Mouse (Mus musculus): ENCODE measurements around the gene Misp.
A peak's percentile ranks its signal among the peaks of the same experiment; 100 is the strongest.

Misp gene

DNA sequence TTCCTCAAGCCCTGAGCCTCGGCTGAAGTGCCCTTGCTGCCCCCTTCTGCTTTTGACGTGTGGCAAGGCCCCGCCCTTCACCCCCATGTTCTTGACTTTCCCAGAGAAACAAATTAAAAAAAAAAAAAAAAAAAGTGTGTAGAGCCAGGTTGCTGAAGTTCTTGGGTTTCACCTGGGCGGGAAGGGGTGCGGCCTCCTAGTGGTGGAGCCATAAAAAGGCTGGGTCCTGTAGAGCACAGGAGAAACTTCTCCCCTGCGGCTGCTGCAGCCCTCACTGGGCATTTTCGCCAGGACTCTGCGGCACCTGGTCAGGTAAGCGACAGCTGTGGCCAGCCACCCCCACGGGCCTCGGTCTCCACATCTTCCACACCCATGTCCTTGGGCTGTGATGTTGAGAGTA is at the start of gene Misp:
TSS of gene Misp (plus strand) at position 208 of the 400 bp plus-strand sequence.
- no peak for DNase-seq

DNA sequence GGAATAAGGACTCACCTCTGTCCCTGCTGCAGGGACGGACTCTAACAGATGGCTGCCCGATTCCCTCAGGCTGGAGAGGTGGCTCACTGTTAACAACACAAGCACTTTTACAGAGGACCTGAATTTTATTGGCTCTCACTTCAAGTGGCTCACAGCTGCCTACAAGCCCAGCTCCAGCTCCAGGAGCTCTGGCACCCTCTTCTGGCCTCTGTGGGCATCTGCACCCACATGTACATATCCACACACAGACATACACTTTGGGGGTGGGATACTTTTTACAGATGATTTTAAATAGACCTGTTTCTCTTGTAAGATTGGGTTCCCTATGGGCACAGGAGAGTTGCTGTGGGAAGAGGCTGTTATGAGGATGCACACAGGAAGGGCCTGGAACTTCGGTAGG is 48.5 kb upstream of the Misp start:
- DNase-seq = no peak

DNA sequence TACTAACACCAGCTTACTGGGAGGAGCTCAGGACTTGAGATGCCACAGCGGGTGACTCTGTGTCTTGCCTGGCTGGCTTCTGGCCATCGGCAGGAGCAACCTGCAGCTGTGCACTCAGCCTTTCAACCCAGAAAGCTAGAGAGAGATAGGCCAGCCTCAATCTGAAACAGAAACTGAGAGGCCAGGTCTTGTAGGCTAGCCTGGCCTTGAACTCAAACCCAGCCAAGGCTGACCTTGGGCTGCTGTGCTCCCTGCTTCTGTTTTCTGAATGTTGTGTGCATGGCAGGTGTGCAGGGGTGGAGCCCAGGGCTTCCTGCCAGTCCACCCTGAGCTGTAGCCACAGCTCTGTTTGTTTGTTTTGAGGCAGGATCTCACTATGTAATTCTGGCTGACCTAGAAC is 47.6 kb upstream of the Misp start:
- no peak for DNase-seq

DNA sequence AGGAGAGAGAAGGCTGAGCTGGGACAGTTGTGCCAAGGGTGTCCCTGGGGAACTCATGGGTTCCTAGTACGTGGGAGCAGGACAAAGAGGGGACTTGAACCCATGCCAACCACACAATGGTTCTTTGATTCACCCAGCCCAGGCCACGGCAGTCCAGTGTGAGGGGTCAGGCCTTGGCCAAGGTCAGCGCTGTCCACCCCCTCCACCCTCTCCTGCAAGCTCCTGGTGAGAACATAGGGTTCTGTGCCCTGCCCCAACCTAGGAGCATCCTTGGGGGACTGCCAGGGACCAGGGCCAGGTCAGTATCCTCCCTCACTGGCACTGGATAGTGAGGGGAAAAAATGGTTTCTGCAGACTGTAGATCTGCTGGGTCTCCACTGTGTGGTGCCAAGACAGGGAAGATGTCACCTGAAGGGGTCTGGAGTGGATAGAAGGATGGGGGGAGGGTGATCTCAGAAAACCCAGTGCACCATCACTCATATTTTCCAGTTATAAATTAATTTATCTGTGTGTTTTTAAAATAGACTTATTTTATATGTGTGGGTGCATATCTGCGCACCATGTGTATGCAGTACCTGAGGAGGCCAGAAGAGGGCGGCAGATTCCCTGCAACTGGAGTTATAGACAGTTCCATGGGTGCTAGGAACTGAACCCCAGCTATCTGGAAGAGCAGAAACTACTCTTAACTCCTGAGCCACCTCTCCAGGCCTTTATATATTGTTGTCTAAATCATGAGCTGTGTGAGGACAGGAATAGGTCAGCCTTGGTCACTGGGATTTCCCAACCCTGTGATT is 46.1 kb upstream of the Misp start:
- no peak for DNase-seq

DNA sequence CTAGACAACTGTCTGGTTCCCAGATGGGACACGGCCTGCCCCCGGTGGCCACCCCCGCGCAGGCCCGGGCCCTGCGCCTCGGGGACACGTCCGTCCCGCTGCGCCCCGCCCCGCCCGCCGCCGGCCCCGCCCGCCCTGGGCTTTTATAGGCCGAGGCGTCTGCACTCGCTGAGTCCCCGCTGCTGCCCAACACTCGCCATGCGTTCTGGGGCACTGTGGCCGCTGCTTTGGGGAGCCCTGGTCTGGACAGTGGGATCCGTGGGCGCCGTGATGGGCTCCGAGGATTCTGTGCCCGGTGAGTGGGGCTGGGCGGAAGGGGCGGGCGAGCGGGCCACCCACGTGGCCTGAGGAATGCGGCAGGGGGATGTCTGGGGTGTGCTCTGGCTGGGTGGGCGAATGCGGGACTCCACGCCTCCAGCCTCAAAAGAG is 43.7 kb upstream of the Misp start, which contains the start of gene Fstl3:
TSS of gene Fstl3 (plus strand) at position 170 of the 429 bp plus-strand sequence.
- no peak for DNase-seq

DNA sequence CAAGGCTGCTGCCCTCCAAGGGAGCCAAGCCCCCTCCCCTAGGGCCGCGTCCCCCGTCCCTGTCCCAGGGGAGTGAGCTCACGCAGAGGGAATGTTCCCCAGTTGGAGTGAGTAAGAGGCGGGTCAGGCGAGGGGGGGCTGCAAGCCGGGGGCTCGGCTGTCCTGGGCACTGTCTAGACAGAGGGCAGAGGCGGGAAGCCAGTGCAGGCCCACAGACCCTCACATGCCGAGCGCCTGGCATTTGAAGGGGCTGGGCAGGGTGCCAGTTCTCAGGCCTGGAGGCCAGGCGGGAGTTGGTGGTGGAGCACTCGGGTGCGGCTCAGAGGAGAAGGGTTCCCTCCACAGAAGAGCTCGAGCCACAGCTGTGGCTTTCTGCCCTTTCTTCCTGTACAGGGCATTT is 42.8 kb upstream of the Misp start:
- DNase-seq = no peak

DNA sequence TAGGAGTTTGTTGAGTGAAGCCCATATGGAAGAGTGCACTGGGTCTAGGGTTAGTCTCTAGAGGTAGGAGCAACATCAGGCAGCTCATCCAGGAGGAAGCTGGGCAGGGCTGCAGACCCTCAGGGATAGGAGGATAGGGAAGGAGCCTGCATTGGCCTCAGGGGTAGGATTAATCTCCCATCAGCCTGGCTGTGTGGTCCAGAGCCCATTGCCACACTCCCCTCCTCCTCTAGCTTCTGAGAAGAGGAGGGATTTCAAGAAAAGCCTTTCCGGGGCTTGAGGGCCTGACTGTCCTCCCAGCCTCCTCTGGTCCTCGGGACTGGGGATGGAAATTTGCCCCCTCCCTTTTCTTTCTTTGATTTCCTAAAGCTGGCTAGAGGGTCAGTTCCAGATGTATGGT is 41.6 kb upstream of the Misp start:
- DNase-seq = no peak

DNA sequence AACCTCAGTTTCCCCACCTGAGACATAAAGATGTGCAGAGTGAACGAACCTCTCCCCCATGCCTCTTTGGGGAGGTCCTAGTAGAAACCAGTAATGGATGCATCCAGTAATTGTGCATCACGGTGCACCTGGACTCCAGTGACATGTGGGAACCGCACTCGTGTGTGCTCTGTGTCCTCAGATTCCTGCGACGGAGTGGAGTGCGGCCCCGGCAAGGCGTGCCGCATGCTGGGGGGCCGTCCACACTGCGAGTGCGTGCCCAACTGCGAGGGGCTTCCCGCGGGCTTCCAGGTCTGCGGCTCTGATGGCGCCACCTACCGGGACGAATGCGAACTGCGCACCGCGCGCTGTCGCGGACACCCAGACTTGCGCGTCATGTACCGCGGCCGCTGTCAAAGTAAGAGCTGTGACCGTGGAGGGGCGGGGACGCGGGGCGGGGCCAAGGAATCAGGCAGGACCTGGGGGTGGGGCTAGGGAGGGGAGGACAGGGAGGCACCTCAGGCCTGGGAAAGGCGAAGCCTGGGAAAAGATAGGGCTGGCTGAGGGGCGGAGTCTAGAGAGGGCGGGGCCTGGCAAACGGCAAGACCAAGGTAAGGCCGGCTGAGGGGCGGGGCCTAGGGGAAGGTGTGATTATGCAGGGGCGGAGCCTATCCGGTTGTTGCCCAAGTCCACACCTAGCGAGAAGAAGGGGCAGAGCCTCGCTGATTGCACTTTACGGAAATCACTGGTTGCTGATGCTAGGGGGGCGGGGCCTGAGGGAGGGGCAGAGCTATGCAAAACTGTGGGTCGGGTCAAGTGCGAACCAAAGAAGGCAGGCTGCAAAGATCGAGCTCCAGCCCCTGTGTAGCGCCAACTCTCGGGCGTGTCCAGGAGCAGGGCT is 40.8 kb upstream of the Misp start:
- peak; percentile 96 for DNase-seq

DNA sequence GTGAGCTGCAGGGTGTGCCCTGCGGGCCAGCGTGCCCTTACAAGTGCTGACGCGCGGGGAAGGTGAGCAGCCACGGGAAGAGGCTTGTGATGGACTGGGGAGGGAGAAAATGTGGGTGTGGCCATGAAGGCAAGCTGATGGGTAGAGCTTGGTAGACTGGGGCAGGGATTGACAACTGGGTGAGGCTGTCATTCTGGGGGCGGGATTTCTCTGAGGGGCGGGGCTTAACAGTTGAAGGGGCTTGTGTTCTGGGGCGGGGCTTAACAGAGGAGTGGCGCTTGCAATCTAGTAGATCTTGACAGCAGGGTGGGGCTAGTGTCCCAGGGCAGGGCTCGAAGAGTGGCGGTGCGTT is 40.1 kb upstream of the Misp start:
- peak; percentile 74 for DNase-seq

DNA sequence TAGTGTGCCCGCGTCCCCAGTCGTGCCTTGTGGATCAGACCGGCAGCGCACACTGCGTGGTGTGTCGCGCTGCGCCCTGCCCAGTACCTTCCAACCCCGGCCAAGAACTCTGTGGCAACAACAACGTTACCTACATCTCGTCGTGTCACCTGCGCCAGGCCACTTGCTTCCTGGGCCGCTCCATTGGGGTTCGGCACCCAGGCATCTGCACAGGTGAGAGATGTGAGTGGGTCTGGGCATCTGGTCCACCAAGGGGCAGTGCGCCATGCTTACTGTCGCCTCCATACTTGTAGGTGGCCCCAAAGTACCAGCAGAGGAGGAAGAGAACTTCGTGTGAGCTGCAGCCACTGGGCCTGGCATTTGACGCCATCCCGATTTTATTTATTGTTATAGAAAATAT is 39.6 kb upstream of the Misp start:
- DNase-seq = no peak

DNA sequence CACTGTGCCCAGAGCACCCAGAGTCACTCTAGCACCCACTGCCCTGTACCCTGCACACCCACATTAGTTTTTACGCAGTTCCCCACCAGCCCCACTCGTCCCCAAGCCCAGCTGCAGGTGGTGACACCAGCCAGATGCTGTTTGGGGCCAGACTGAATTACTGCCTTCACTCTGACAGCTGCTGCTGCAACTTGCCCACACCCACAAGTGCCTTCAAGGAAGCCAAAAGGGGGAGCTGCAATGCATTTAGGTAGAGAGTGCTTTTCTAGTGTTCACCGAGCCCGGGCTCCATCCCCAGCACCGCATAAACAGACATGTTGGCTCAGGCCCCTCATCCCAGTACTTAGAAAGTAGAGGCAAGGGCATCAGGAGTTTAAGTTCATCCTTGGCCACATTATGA is 38.8 kb upstream of the Misp start:
- DNase-seq = peak; percentile 77

DNA sequence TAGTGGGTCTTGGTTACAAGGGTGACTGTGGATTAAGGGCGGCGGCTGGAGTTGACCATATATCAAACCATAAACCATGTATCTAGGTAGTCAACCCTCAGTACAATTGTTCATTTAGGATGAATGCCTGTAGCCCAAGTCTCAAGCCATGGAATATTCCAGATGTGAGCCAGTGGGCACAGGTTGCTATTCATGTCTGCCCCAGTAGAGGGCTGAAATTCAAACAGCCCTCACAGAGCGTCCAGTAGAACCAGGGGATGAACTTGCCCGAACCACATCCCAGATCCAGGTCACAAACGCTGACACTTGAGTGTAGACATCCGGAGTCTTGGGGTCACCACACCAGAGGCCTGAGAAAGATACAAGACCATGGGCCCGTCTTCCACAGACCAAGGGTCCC is 37.7 kb upstream of the Misp start:
- DNase-seq = no peak

DNA sequence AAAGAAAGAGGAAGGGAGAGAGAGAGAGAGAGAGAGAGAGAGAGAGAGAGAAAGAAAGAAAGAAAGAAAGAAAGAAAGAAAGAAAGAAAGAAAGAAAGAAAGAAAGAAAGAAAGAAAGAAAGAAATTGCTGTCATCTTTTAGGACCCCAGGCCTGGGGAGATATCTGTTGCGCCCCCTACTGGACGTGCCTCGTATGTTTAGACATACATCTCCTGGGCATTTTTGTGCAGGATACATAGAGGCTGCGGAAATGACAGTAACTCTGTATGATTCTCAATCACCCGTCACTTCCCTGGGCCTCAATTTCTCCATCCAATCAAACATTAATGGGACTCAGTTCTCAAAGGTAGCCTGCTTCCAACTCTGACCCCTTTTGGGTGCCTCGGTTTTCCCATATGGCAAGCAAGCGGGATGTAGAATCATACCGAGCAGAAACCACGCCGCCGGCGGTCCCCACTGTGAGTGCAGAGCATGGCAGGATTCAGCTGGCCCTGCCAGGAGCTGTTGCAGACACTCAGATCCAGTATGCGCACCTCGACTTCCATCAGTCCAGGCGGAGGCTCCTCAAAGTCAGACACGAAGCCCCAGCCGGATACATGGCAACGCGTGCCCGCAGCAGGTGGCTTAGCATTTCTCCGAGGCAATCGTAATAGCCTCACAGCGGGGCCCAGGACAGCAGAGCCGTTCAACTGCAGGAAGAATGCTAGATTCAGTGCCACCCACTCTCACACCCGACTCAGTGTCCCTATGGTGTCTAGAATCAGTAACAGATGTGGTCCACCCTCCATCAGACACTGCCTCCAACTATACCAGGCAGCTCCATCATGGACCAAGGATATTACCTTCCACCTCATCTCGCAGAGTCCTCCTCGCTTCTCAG is 36.6 kb upstream of the Misp start:
- peak; percentile 72 for DNase-seq

DNA sequence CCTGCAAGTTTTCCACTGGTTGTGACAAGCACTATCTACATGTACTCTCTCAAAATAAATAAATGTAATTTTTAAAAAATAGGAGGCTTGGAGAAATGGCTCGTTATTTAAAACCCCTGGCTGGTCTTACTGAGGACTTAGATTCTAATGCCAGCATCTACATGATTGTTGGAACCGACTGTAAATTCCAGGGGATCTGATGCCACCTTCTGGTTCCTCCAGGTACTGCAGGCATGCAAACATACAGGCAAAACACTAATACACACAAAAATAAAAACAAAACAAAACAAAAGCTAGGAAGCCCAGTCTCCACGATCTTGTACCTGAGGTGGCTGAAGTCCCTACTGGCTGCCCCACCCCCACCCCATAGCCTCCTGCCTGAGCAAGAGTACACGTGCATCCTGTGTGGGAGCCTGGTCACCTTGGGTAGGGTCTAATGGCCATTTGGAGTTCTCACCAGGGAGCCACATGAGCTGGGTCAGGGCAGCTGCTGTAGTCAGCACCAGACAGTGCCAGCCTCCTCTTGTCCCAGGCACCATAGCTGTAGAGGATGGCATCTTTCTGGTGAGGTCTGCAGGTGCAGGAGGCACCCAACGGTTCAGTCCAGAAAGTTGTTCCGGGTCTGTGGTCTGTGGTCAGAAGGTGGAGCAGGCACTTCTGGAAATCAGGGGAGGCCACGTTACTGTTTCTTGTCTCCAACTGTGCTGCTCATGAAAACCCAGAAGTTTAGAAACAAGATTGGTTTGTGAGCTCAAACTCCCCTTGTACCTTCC is 32.2 kb upstream of the Misp start:
- peak; percentile 81 for DNase-seq

DNA sequence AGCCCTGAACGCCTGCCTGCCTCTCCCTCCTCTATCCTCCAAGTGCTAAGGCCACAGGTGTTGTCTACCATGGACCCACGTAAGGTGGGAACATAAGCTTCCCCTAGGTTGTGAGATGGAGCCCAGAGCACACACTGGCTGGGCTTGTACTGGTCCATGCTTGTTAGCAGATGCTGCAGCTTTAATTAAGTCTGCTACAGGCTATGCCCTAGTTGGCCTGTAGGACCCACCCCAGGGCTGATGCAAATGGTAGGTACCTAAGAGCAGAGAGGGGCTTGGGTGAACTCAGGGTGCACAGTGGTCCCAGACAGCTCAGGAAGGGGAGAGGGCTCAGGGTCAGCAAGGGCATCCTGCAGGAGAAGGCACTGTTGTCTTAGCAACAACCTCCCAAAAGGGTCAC is 31.2 kb upstream of the Misp start:
- DNase-seq = no peak

DNA sequence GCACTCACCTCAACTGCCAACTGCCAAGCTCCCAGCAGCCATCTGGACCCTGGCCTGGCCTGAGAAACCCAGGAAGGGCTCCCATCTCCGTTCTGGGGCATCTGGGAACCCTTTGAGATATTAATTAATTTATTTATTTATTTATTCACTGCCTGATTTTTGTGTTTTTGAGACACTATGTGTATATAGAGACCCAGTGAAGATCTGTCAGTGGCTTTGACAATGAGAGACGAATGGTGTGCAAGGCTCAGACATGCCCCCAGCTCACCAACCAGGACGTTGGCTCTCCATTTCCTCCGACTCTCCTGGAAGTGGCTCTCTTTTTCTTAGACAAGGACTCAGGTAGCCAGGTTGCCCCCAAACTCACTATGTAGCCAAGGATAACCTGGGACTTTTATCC is 29.9 kb upstream of the Misp start, which contains the start of gene Prss57:
TSS of gene Prss57 (minus strand) at position 101 of the 400 bp plus-strand sequence.
- DNase-seq = no peak

DNA sequence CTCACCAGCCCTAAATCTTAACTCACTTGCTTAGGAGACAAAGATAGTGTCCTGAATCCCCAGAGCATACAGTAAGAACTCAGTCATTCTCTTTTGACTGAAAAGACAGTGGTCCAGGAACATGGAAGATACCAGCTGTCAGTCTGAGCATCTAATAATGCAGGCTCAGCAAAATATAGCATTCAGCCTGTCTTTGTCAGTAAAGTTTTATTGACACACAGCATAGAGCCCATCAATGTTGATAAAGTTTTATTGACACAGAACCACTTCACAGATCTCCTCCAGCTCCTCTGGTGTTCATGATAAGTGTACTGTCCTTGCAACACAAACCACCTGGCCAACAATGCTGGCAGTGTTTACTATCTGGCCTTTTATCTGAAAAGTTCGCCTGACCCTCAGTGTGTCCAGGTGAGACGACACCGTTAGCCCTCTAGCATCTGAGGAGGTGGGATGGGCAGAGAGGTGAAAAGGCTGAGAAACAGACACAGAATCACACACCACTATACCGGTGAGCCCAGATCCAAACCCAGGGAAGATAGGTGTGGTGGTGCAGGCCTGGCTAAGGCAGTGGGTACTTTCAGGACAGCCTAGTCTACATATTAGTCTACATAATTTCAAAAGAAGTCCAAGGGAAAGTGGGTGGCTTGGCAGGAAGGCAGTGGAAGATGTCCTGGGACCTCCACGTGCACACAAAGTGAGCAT is 28.3 kb upstream of the Misp start:
- DNase-seq = no peak

DNA sequence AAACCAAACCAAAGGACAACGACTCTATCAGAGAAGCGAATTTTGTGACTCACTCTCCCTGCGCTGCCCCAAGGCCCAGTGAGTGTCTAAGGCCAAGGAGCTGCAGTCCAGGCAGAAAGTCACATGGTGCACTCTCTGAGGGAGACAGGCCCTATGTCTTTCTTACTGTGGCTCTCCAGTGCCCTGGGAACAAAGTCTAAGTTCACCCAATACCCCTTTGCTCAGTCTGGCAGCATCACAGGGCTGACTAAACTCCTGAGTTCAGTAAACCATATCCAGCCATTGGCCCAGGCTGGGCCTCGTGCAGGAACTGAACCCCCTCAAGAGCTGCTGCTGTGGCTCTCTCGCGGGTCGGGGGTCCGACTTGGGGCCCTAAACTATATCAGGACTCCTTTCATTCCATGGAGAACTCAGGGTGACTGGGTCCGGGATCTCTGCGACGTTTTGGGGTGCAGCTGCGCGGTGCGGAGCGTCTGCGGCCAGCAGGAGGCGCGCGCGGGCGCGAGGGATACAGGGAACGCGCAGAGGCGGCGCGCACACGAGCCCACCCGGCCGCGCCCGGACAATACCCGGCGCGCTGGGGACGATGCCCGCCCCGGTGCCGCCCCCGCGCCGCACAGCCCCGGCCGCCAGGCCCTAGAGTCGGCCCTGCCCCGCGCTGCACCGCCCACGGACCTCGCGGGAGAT is 27.6 kb upstream of the Misp start, which contains the start of gene Palm:
TSS of gene Palm (plus strand) at position 522 of the 687 bp plus-strand sequence.
- DNase-seq = peak; percentile 89

DNA sequence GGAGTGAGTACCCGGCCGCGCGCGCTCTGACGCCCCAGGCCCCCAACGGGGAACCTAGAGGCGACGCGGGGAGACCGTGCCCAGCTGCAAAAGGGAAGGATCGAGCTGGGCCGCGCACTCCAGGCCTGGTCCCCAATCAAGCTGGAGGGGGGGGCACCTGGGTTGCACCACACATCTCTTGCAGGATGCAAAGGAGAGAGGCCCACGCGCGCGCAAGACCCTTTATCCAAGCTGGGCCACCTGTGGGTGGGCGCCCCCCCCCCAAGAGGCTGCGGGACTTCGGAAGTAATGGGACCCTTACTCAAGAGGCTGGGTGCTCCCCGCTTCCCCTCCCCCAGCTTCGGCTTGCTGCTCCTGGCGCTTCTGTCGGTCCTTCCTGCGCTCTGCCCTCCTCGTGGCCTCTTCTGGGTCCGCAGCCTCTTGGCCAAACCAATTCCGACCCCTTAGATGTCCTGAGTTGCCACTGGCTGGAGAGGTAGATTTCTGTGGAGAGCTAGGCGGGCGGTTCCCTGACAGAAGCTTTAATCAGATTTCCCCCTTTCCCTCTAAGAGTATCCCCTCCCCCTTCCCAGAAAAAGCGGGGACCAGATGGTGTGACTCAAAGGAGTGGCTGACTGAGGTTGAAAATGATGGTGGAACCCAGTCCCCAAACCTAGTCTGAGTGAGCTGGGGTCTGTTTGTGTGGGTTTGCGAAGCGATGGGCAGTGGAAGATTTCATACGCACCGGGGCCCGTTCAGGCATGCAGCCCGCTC is 26.9 kb upstream of the Misp start:
- peak; percentile 62 for DNase-seq

DNA sequence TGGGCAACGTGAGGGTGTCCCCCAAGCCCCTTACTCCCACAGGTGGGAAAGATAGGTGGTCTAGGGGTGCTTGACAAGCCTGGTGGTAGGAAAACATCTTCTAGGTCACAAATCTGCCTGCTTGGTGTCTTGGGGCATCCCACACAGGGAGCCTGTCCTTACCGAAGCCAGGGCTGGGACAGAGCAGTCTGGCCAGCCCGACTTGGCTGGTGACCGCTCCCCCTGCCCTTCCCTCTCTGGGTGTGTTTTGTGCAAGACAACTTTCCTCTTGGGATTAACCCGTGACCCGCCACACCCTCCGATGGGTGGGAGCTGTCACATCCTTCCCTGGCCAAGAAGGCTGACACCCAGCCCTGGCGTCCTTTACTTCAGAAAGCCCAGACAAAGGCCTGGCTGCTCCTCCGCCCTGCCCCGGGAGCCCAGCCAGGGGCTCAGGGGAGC is 26.3 kb upstream of the Misp start:
- no peak for DNase-seq

Data from thymus, postnatal 14 days (tissue).